Mouse (Mus musculus): ENCODE measurements around the gene Fhad1. TPM values are rescaled to one million over a fixed set of nuclear protein-coding genes. Genes with fewer than 3 reads are reported as not detected.

The Fhad1 gene
- polyA plus RNA-seq, 1 experiment from 2014 or later: 3.6 TPM

GRCm38 (mm10) chr4:141960037-141960436 lies 54.8 kb downstream of the Fhad1 start:
- no peak for ATAC-seq (ENCODE audit: low read depth)
- no peak overlapping the region for H3K4me3 ChIP-seq
- H3K4me1 ChIP-seq (replicated peaks): peaks cover 19% of the 10 kb centered on the region
- no peak overlapping the region for H3K9ac ChIP-seq
- H3K9me3 ChIP-seq: 0 out of 2 replicates have a peak, but pooled peaks cover 6% of the 10 kb centered on the region
- no peaks in the 10 kb centered on the region for H3K36me3 ChIP-seq
- no peak overlapping the region for H3K27ac ChIP-seq (replicated peaks)
- 85% methylated on average over 8 of the region's 8 CpGs for WGBS
- no peak overlapping the region for H3K4me2 ChIP-seq
- no peaks in the 10 kb centered on the region for H3K27me3 ChIP-seq

DNA sequence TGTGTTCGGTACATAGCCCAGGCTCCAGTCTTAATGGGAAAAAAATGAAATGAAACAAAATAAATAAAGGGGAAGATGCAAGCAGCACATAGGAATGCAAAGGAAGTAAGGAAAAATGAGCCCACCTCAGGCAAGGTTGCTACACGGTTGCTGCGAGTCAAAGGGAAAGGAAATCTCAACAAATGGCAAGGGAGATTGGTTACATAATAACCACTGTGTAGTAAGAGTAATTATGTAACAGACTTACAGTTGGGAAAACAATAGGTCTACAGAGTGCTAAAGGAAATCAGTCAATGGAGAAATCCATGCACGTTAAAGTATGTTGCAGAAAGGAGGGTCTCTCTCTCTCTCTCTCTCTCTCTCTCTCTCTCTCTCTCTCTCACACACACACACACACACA lies 55.3 kb downstream of the Fhad1 start:
- peaks cover 19% of the 10 kb centered on the region for H3K4me1 ChIP-seq (replicated peaks)
- H3K4me2 ChIP-seq: no peak overlapping the region
- no peak for ATAC-seq (ENCODE audit: low read depth)
- H3K36me3 ChIP-seq: no peaks in the 10 kb centered on the region
- H3K9ac ChIP-seq: no peak overlapping the region
- WGBS: 74% methylated on average over 4 of the region's 4 CpGs
- 0 out of 2 replicates have a peak, but pooled peaks cover 6% of the 10 kb centered on the region for H3K9me3 ChIP-seq
- H3K4me3 ChIP-seq: no peak overlapping the region
- H3K27me3 ChIP-seq: no peaks in the 10 kb centered on the region
- H3K27ac ChIP-seq (replicated peaks): no peak overlapping the region

GRCm38 (mm10) chr4:141958614-141959375 lies 56.1 kb downstream of the Fhad1 start:
- WGBS: 41% methylated on average over 7 of the region's 7 CpGs
- Histone ChIP-seq H3K4me2 (no peak overlapping the region), H3K4me1 (replicated peaks) (peaks cover 14% of the 10 kb centered on the region)

GRCm38 (mm10) chr4:141958188-141958587 lies 56.7 kb downstream of the Fhad1 start:
- 5% methylated on average over 9 of the region's 9 CpGs for WGBS
- ATAC-seq (ENCODE audit: low read depth): peak; percentile 68
- no peak overlapping the region for H3K27ac ChIP-seq (replicated peaks)
- H3K27me3 ChIP-seq: no peaks in the 10 kb centered on the region
- H3K4me3 ChIP-seq: no peak overlapping the region
- H3K36me3 ChIP-seq: no peaks in the 10 kb centered on the region
- 0 out of 2 replicates have a peak, but pooled peaks cover 6% of the 10 kb centered on the region for H3K9me3 ChIP-seq
- no peak overlapping the region for H3K4me2 ChIP-seq
- peaks cover 14% of the 10 kb centered on the region for H3K4me1 ChIP-seq (replicated peaks)
- H3K9ac ChIP-seq: no peak overlapping the region

More at GRCm38 (mm10) chr4:141958614-141959375, 56.1 kb downstream of the Fhad1 start:
- H3K4me3 ChIP-seq: no peak overlapping the region
- H3K27me3 ChIP-seq: no peaks in the 10 kb centered on the region
- H3K9ac ChIP-seq: no peak overlapping the region
- peak; percentile 33 for ATAC-seq (ENCODE audit: low read depth)
- no peaks in the 10 kb centered on the region for H3K36me3 ChIP-seq
- H3K27ac ChIP-seq (replicated peaks): no peak overlapping the region
- H3K9me3 ChIP-seq: 0 out of 2 replicates have a peak, but pooled peaks cover 6% of the 10 kb centered on the region

DNA sequence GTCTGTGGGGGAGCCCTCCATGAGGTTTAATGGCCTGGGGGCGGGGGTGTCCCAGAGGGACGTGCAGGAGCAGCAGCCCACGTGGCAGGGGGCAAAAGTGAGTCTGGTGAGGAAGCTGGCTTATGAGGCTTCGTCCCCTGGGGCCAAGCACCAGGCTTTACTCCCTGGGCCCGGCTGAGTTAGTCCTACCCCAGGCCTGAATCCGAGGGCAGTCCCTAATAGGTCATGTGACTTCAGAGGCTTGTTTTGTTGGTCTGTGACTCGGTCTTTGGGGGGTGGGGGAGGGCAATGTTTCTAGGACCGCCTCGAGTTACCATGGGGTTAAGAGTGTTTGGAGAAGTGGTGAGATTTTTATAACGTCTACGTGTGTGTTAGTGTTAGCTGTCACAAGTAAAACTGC lies 57.1 kb downstream of the Fhad1 start:
- Histone ChIP-seq H3K9me3 (0 out of 2 replicates have a peak, but pooled peaks cover 6% of the 10 kb centered on the region), H3K4me3 (no peak overlapping the region), H3K27me3 (no peaks in the 10 kb centered on the region), H3K9ac (no peak overlapping the region), H3K36me3 (no peaks in the 10 kb centered on the region), H3K4me1 (replicated peaks) (peaks cover 14% of the 10 kb centered on the region), H3K4me2 (no peak overlapping the region), H3K27ac (replicated peaks) (no peak overlapping the region)
- ATAC-seq (ENCODE audit: low read depth): peak; percentile 47
- WGBS: 34% methylated on average over 11 of the region's 11 CpGs

DNA sequence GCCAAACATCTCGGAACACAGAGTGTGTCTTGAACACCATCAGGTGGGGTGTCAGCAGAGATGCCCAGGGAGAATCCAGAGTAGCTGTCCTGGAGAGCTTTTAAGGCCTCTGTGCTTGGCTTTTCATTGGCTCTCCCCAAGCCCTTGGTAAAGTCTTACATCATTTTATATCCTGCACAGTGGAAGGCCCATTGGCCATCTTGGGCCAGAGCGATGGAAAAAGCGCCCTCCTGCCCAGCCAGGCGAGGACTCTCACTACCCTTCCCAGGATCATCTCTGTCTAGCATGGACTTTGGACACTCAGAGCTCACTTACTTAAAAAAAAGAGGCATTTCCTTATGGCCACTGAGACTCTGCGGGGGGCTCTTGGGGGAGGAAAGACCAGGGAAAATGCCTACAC lies 58.0 kb downstream of the Fhad1 start:
- H3K4me3 ChIP-seq: no peak overlapping the region
- peaks cover 14% of the 10 kb centered on the region for H3K4me1 ChIP-seq (replicated peaks)
- H3K27me3 ChIP-seq: no peaks in the 10 kb centered on the region
- no peak overlapping the region for H3K4me2 ChIP-seq
- no peak for ATAC-seq (ENCODE audit: low read depth)
- H3K9me3 ChIP-seq: 0 out of 2 replicates have a peak, but pooled peaks cover 4% of the 10 kb centered on the region
- H3K36me3 ChIP-seq: no peaks in the 10 kb centered on the region
- no peak overlapping the region for H3K27ac ChIP-seq (replicated peaks)
- H3K9ac ChIP-seq: no peak overlapping the region
- 96% methylated on average over 5 of the region's 5 CpGs for WGBS

GRCm38 (mm10) chr4:141954770-141955720 lies 59.8 kb downstream of the Fhad1 start:
- no peak overlapping the region for H3K27ac ChIP-seq (replicated peaks)
- H3K4me3 ChIP-seq: no peak overlapping the region
- 70% methylated on average over 16 of the region's 16 CpGs for WGBS
- H3K4me1 ChIP-seq (replicated peaks): peaks cover 14% of the 10 kb centered on the region
- no peak overlapping the region for H3K4me2 ChIP-seq
- H3K36me3 ChIP-seq: no peaks in the 10 kb centered on the region
- no peak overlapping the region for H3K9ac ChIP-seq
- no peaks in the 10 kb centered on the region for H3K9me3 ChIP-seq
- no peak for ATAC-seq (ENCODE audit: low read depth)
- H3K27me3 ChIP-seq: no peaks in the 10 kb centered on the region

GRCm38 (mm10) chr4:141953859-141954258 lies 61.0 kb downstream of the Fhad1 start:
- WGBS: 59% methylated on average over 6 of the region's 6 CpGs
- Histone ChIP-seq H3K36me3 (no peaks in the 10 kb centered on the region), H3K27me3 (no peaks in the 10 kb centered on the region), H3K9ac (no peak overlapping the region), H3K27ac (replicated peaks) (no peak overlapping the region), H3K4me3 (no peak overlapping the region), H3K4me1 (replicated peaks) (peaks cover 13% of the 10 kb centered on the region), H3K4me2 (no peak overlapping the region), H3K9me3 (no peaks in the 10 kb centered on the region)
- ATAC-seq (ENCODE audit: low read depth): no peak

DNA sequence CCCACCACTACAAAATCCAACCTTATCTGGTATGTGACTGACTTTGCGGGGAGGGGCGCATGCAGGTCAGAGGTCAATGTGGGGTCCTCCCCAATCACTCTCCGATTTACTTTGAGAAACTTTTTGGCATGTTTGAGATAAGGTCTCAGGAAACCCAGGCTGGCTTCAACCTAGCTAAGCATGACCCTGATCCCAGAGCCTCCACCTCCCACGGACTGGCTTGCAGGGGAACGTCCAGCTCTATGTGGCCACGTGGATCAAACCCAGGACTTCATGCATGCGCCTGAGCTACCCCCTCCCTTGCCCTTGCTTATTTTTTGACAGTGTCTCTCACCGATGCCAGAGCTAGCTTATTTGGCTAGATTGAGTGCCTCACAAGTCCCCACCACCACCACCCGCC lies 61.6 kb downstream of the Fhad1 start:
- Histone ChIP-seq H3K9ac (no peak overlapping the region), H3K4me1 (replicated peaks) (peaks cover 8% of the 10 kb centered on the region), H3K27ac (replicated peaks) (no peak overlapping the region), H3K36me3 (no peaks in the 10 kb centered on the region), H3K9me3 (no peaks in the 10 kb centered on the region), H3K4me2 (no peak overlapping the region), H3K27me3 (no peaks in the 10 kb centered on the region), H3K4me3 (no peak overlapping the region)
- WGBS: 80% methylated on average over 9 of the region's 9 CpGs
- ATAC-seq (ENCODE audit: low read depth): no peak

DNA sequence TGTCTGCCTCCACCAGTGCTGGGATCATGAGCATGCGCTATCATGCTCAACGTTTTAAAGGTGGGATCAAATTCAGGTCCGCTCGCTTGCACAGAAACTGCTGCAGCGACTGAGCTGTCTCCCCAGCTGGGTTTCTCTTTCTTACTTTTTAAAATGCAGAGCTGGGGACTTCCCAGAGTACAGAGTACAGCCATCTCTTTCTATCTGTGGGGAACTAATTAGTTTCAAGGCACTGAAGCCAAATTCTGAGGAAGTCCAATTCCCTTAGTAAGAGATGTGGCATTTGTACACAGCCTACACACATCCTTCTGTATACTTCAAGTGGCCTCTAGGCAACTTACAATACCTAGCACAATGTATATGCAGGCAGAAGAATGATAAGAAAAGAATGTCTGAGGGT lies 62.1 kb downstream of the Fhad1 start:
- Histone ChIP-seq H3K4me3 (no peak overlapping the region), H3K27me3 (no peaks in the 10 kb centered on the region), H3K9me3 (no peaks in the 10 kb centered on the region), H3K4me1 (replicated peaks) (peaks cover 4% of the 10 kb centered on the region), H3K9ac (no peak overlapping the region), H3K36me3 (no peaks in the 10 kb centered on the region), H3K4me2 (no peak overlapping the region), H3K27ac (replicated peaks) (no peak overlapping the region)
- ATAC-seq (ENCODE audit: low read depth): no peak
- WGBS: 78% methylated on average over 5 of the region's 5 CpGs

DNA sequence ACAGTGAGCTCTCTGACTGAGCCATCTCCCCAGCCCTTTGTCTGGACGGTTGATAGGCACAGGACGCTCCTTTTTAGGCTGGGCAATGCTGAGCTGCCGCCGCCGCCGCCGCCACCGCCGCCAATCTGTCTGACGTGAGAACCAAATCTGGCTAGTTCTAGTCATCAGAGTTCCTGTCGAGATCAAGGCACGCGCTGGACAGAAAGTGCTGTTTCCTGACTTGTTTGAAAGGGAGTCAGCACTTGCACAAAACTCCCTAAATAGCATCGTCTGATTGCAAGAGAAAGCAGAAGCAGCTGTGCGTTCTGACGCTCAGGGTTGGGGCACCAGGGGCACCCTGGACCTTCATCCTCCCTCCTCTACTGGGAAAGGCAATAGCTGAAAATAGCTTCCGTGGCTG lies 62.8 kb downstream of the Fhad1 start:
- ATAC-seq (ENCODE audit: low read depth): no peak
- H3K9me3 ChIP-seq: no peaks in the 10 kb centered on the region
- 69% methylated on average over 17 of the region's 17 CpGs for WGBS
- no peak overlapping the region for H3K4me2 ChIP-seq
- H3K27ac ChIP-seq (replicated peaks): no peak overlapping the region
- H3K36me3 ChIP-seq: no peaks in the 10 kb centered on the region
- no peaks in the 10 kb centered on the region for H3K4me1 ChIP-seq (replicated peaks)
- H3K9ac ChIP-seq: no peak overlapping the region
- no peaks in the 10 kb centered on the region for H3K27me3 ChIP-seq
- no peak overlapping the region for H3K4me3 ChIP-seq

- H3K27me3 ChIP-seq: no peaks in the 10 kb centered on the region
- H3K4me3 ChIP-seq: no peak overlapping the region
- no peak overlapping the region for H3K9ac ChIP-seq
- H3K4me2 ChIP-seq: no peak overlapping the region
- WGBS: 75% methylated on average over 13 of the region's 13 CpGs
- H3K27ac ChIP-seq (replicated peaks): no peak overlapping the region
- no peaks in the 10 kb centered on the region for H3K36me3 ChIP-seq
- ATAC-seq (ENCODE audit: low read depth): no peak
- H3K4me1 ChIP-seq (replicated peaks): no peaks in the 10 kb centered on the region
- H3K9me3 ChIP-seq: 0 out of 2 replicates have a peak, but pooled peaks cover under 1% of the 10 kb centered on the region
These were observed 65.4 kb downstream of the Fhad1 start for GRCm38 (mm10) chr4:141949436-141949835.
